Mouse (Mus musculus): ENCODE data around the gene Coro1b.

GRCm38 (mm10) chr19:4129462-4129861 lies 19.0 kb upstream of the Coro1b start:
- TF ChIP-seq EP300 (IDR thresholded peaks at IDR 0.05; ENCODE audit: low read depth) = no peak
- no peak for TF ChIP-seq CTCF (IDR thresholded peaks at IDR 0.05; ENCODE audit: low read depth)

Measured in liver, postnatal 0 days (tissue).